Mouse (Mus musculus) forebrain, postnatal 0 days (tissue): ENCODE measurements around the gene Lyzl6. TPM values are rescaled to one million over a fixed set of nuclear protein-coding genes. Genes with fewer than 3 reads are reported as not detected.

Experiments used
- ATAC-seq: fragments of 200-750 bp; cut with Nextera tagmentation; 2 replicates; pipeline ENCODE4 v1.8.0; 2017; ENCODE audit warnings: mild to moderate bottlenecking, moderate library complexity
- DNase-seq: peaks from one replicate; pipeline ENCODE4 v3.0.0-alpha.2; 2015
- H3K27ac ChIP-seq: fragments of 300-500 bp; sonication (generic); 2 replicates; pipeline ENCODE4 v1.5.1; 2014; ENCODE audit warnings: low read depth, mild to moderate bottlenecking, antibody characterized with exemption, low read length, moderate library complexity, mixed read lengths
- H3K27me3 ChIP-seq: fragments of 300-500 bp; sonication (generic); 2 replicates; pipeline ENCODE4 v1.6.1; 2014; ENCODE audit warnings: mild to moderate bottlenecking, low read length, mixed read lengths; ENCODE audit not compliant: insufficient read depth
- H3K36me3 ChIP-seq: fragments of 300-500 bp; sonication (generic); 2 replicates; pipeline ENCODE4 v1.6.1; 2014; ENCODE audit warnings: mild to moderate bottlenecking, moderate library complexity; ENCODE audit not compliant: insufficient read depth
- H3K4me1 ChIP-seq: fragments of 300-500 bp; sonication (generic); 2 replicates; pipeline ENCODE4 v1.6.1; 2014; ENCODE audit warnings: antibody characterized with exemption; ENCODE audit not compliant: insufficient read depth
- H3K4me2 ChIP-seq: fragments of 300-500 bp; sonication (generic); 2 replicates; pipeline ENCODE4 v1.6.1; 2014; ENCODE audit warnings: low read depth, mild to moderate bottlenecking, moderate library complexity
- H3K4me3 ChIP-seq: fragments of 300-500 bp; sonication (generic); 2 replicates; pipeline ENCODE4 v1.5.1; 2014; ENCODE audit warnings: low read depth, low read length, mixed read lengths
- H3K9ac ChIP-seq: fragments of 300-500 bp; sonication (generic); 2 replicates; pipeline ENCODE4 v1.6.1; 2014; ENCODE audit warnings: mild to moderate bottlenecking
- H3K9me3 ChIP-seq: fragments of 300-500 bp; sonication (generic); 2 replicates; pipeline ENCODE4 v1.6.1; 2016; ENCODE audit warnings: low read length
- CTCF ChIP-seq: sonication (generic); IDR thresholded peaks from 2 replicates; pipeline ENCODE4 v1.5.1; 2016; ENCODE audit warnings: antibody characterized with exemption, control low read depth, low read depth
- WGBS: fragments of 180-500 bp; shearing (Covaris S2); extraction: QIAGEN DNeasy Blood & Tissue Kit; methylation state at CpG from one replicate; pipeline ENCODE4 v1.1.7; 2014; 5-methylcytosine and 5-hydroxymethylcytosine counted together
- polyA plus RNA-seq: library from polyadenylated mRNA; unstranded; fragments of >200 nt; fragmentation: Nextera tagmentation; extraction: Ambion mirVana; gene quantifications from 2 replicates; pipeline ENCODE4 v1.2.1, GENCODE M21; 2015
- total RNA-seq: library from RNA; depleted of rRNA; stranded (reverse); fragments of >200 nt; gene quantifications from 2 replicates; pipeline ENCODE4 v1.2.3, GENCODE M21; 2014

The Lyzl6 gene
- total and polyA plus RNA-seq, 2 experiments from 2014 or later, result not detected

DNA sequence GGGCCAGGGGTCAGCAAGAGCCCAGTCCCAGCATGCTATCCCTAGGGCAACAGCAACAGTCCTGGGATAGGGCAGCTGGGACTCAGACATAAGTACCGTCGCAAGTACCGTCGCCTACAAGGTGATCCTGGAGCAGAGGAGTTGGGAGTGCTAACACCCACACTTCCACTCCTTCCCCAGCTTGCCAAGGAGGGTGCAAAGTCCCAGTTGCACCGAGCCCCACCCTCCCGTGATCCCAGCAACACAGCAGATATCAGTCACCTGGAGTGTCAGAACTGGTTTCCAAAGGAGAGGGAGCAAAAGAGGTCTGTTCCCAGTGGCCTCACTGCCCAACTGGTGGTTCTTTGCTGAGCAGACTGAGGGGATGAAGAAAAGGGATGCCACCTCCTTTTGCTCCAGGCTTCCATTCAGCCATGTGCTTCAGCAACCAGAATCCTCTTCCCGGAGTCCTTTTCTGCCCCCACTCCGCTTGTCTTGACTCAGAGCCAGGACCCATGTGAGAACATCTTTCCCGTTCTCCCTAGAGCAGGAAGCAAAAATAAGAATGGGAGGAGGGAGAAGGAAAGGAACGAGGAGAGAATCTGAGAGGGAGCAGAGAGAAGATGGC lies 14.8 kb upstream of the Lyzl6 start:
- ATAC-seq (no peak), DNase-seq (no peak)
- Histone ChIP-seq H3K4me2 (no peak overlapping the region), H3K27ac (no peak overlapping the region), H3K36me3 (no peaks in the 10 kb centered on the region), H3K9me3 (no peaks in the 10 kb centered on the region), H3K4me3 (no peak overlapping the region), H3K27me3 (peaks cover 43% of the 10 kb centered on the region), H3K4me1 (peaks cover 20% of the 10 kb centered on the region), H3K9ac (no peak overlapping the region)
- WGBS, result 65% methylated on average over 10 of the region's 10 CpGs
- no peak for TF ChIP-seq CTCF

DNA sequence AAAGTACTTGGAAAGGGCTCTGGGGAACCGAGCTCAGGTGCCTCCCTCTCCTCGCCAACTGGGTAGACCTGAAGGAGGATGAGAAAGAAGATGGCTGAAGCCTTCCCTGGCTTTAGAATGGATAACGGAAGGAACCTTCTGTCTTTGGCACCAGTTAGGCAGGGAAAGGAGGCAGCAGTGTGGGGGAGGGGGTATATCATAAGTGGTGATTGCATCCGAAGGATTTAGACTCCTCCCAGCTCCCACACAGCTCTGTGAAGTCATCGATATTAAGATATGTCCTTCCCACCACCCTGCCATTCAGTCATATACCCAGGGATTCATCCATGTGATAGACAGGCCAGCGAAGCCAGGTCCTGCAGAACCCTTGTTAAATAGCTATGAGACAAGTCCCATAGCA lies 12.7 kb upstream of the Lyzl6 start:
- DNase-seq, result no peak
- no peak for ATAC-seq
- H3K36me3 ChIP-seq, result no peaks in the 10 kb centered on the region
- peak overlapping the region; percentile 43; the same call in 1 of the 2 replicates for H3K4me3 ChIP-seq
- H3K27ac ChIP-seq, result no peak overlapping the region
- WGBS, result 78% methylated on average over 6 of the region's 6 CpGs
- peaks cover 60% of the 10 kb centered on the region for H3K27me3 ChIP-seq
- no peak overlapping the region for H3K9ac ChIP-seq
- no peak for TF ChIP-seq CTCF
- H3K9me3 ChIP-seq, result no peaks in the 10 kb centered on the region
- H3K4me2 ChIP-seq, result peak overlapping the region; percentile 28; the same call in 1 of the 2 replicates
- peaks cover 20% of the 10 kb centered on the region for H3K4me1 ChIP-seq

DNA sequence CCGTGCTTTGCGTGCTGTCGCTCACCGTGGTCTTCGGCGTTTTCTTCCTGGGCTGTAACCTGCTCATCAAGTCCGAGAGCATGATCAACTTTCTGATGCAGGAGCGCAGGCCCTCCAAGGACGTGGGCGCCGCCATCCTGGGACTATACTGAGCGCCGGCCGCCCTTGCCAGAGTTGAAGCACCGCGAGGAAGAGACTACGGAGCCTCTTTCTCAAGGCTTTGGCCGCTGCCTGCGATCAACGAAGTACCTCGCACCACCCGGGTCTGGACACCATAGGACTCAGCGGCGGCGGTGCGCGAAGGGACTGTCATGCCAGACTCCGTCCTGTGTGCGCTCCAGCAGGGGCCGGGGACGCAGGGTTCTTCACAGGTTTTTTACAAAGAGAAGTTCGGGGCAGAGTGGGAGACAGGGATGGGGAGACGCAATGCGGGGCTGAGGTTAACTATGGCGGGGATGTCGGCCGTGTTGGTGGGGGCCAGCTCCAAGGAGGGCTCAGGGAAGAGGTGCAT lies 11.3 kb upstream of the Lyzl6 start:
- no peak for TF ChIP-seq CTCF
- peaks cover 20% of the 10 kb centered on the region; the same call in 1 of the 2 replicates for H3K4me1 ChIP-seq
- H3K9me3 ChIP-seq, result no peaks in the 10 kb centered on the region
- peaks cover 60% of the 10 kb centered on the region for H3K27me3 ChIP-seq
- 3% methylated on average over 37 of the region's 37 CpGs for WGBS
- no peaks in the 10 kb centered on the region for H3K36me3 ChIP-seq
- no peak for DNase-seq
- peak overlapping the region; percentile 65 for H3K4me2 ChIP-seq
- H3K9ac ChIP-seq, result peak overlapping the region; percentile 51
- H3K27ac ChIP-seq, result no peak overlapping the region
- ATAC-seq, result peak; percentile 18; the same call in 1 of the 2 replicates
- H3K4me3 ChIP-seq, result peak overlapping the region; percentile 43

DNA sequence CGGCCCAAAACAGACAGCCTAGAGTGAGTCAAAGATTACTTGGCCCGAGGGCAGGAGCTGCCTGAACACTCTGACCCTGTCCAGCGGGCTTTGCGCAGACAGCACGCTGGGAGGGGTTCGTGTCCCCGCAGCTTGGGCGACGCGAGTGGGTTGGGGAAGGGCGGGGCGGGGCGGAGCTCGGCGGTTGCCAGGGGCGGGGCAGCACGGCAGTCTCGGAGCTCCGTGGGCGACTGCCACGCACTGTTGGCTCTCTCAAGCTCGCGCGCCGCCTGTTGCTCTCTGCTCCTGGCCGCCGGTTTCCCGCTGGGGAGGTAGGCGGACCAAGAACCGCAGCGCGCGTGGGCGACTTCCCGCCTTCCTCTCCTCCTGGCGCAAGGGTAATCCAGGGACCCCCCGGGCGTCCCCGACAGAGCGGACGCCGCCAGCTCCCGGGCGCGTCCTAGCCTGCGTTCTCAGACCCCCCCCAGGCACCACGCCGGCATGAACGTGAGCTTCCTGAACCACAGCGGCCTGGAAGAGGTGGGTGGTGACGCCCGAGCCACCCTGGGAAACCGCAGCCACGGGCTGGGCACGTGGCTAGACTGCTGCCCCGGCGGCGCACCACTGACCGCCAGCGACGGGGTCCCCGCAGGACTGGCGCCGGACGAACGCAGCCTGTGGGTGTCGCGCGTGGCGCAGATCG lies 10.8 kb upstream of the Lyzl6 start, which contains the start of gene Rprml:
Gene Rprml (plus strand): TSS at position 270 of the 682 bp plus-strand sequence.
- Histone ChIP-seq H3K27ac (peak within 1 kb of the TSS; percentile 29; the same call in 1 of the 2 replicates), H3K27me3 (peaks cover 60% of the 10 kb centered on the region), H3K4me1 (peaks cover 20% of the 10 kb centered on the region; the same call in 1 of the 2 replicates), H3K4me2 (peak within 1 kb of the TSS; percentile 65), H3K4me3 (peak within 1 kb of the TSS; percentile 43), H3K9me3 (no peaks in the 10 kb centered on the region), H3K36me3 (no peaks in the 10 kb centered on the region), H3K9ac (peak within 1 kb of the TSS; percentile 51)
- 2% methylated on average over 69 of the region's 71 CpGs for WGBS
- ATAC-seq (peak; percentile 63), DNase-seq (no peak)
- TF ChIP-seq CTCF, result no peak

DNA sequence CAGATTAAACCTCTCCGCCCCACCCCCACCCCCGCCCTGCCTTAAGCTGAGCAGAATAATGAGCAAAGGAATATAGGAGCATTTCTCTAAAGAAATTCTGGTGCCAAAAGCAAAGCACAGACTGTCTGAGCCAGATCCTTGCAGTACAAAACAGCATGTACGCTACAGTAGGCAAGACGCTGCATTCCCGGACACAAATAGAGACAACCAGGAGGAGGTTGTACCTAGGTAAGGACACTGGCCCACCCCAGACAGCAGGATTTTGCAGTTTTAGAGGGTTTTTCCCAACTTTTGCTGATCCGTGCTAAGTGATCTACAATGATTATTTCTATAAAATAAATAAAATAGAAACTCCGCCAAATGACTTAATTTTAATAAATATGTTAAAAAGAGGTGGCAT lies 10.0 kb upstream of the Lyzl6 start:
- 22% methylated on average over 7 of the region's 7 CpGs for WGBS
- no peaks in the 10 kb centered on the region for H3K9me3 ChIP-seq
- DNase-seq, result peak; percentile 49
- no peak overlapping the region for H3K9ac ChIP-seq
- 0 out of 2 replicates have a peak overlapping the region, but pooled peaks have one; percentile 29 for H3K27ac ChIP-seq
- peak overlapping the region; percentile 65; the same call in 1 of the 2 replicates for H3K4me2 ChIP-seq
- TF ChIP-seq CTCF, result no peak
- ATAC-seq, result peak; percentile 42; the same call in 1 of the 2 replicates
- H3K4me1 ChIP-seq, result peaks cover 16% of the 10 kb centered on the region; the same call in 1 of the 2 replicates
- peak overlapping the region; percentile 43 for H3K4me3 ChIP-seq
- H3K27me3 ChIP-seq, result peaks cover 57% of the 10 kb centered on the region
- H3K36me3 ChIP-seq, result no peaks in the 10 kb centered on the region

DNA sequence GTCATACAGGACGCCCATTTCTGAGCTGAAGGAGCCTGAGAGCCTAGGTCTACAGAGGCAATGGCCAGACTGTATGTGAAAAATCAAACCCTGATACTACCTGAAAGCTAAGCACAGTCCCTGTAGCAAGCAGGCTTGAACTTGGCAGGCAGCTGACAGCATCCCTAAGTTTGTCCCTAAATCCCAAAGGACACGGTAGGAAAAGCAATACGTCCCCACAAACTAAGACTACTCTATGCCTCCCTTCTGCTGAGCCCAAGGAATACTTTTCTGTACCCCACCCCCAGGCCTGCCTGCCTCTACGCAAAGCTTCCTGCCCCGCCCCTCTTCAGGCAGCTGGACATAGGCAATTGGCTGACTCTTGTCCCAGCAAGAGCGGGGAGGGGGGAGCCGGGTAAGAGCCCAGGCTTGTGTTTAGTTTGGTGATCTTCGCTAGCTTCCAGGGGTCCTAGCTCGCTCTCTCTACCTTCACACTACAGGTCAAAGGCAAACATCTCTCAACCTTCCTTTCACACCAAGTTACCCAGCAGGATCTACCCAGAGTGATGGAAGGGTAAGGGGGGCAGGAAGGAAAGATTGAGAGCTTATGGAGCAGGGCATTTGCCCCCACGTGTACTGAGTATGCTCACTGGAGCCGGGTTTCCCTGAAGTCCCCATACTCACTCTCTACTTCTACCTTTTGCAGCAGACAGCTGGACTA lies 9.4 kb upstream of the Lyzl6 start:
- 0 out of 2 replicates have a peak overlapping the region, but pooled peaks have one; percentile 65 for H3K4me2 ChIP-seq
- no peak for ATAC-seq
- no peak overlapping the region for H3K9ac ChIP-seq
- no peaks in the 10 kb centered on the region for H3K9me3 ChIP-seq
- no peaks in the 10 kb centered on the region for H3K36me3 ChIP-seq
- H3K27me3 ChIP-seq, result peaks cover 57% of the 10 kb centered on the region
- H3K4me1 ChIP-seq, result 0 out of 2 replicates have a peak, but pooled peaks cover 14% of the 10 kb centered on the region
- no peak overlapping the region for H3K4me3 ChIP-seq
- TF ChIP-seq CTCF, result no peak
- no peak for DNase-seq
- no peak overlapping the region for H3K27ac ChIP-seq
- WGBS, result 11% methylated on average over 11 of the region's 11 CpGs
